In the genomic region with DNA sequence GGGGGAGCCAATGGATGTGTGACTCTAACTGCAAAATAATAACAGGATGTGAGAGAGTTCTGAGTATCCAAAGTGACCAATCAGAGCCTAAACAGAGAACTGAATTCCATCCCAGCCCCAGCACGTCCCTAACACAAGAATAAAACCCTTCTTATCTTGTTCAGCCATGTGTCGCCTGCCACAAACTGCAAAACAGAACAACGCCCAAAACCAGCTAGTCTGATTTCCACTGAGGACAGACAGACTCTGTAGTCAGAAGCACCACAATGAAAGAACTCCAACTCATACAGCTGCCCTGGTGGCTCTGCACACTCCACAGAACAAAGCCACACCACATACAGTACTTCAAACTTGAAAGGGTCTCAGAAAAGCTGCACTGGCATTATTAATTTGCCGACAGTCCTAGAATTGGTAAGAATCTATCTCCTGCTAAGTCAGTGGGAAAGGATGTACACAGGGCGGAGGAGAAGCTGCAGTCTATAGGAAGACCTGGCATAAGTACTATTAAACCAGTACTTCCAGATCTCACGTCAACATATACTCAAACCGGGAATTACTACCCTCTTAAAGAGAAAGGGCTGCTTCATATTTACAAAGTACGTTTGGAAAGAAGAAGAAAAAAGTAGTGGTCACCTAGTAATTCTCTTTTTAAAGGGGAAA, we compare ENCODE assay signal across 8 mouse cellular contexts. TPM values are rescaled to one million over a fixed set of nuclear protein-coding genes. Genes with fewer than 3 reads are reported as not detected.
DNase-seq lines count a peak whose midpoint lies in the region; ATAC-seq lines count a peak whose summit lies in the region.

No protein-coding gene starts in this region.

- H3K36me3 ChIP-seq in hindbrain, embryonic 13.5 days = no peaks in the 10 kb centered on the region
- no peaks in the 10 kb centered on the region for H3K36me3 ChIP-seq in hindbrain, embryonic 11.5 days (ENCODE audit: control insufficient read depth, insufficient read depth, low read length)
- H3K36me3 ChIP-seq in forebrain, embryonic 16.5 days (ENCODE audit: control insufficient read depth, insufficient read depth) = no peaks in the 10 kb centered on the region
- H3K36me3 ChIP-seq in liver, embryonic 11.5 days (ENCODE audit: control insufficient read depth, insufficient read depth, low read length) = no peaks in the 10 kb centered on the region
- no peaks in the 10 kb centered on the region for H3K36me3 ChIP-seq in neural tube, embryonic 15.5 days

- DNase-seq in hindbrain, embryonic 11.5 days (ENCODE audit: low spot score) = no peak
- DNase-seq in liver, embryonic 11.5 days (ENCODE audit: low spot score) = peak; percentile 46
- no peak for DNase-seq in T-cell, adult 2 months (ENCODE audit: low spot score)
- DNase-seq in urinary bladder, postnatal 36 days (ENCODE audit: low spot score in 2 of 2) = no peak
- DNase-seq in right cerebral cortex, postnatal 36 days (ENCODE audit: low spot score in 2 of 2) = no peak

- no peak overlapping the region for H3K4me3 ChIP-seq in hindbrain, embryonic 13.5 days
- no peak overlapping the region for H3K4me3 ChIP-seq in hindbrain, embryonic 11.5 days (ENCODE audit: low read depth, low read length)
- H3K4me3 ChIP-seq in forebrain, embryonic 16.5 days (replicated peaks; ENCODE audit: low read length) = no peak overlapping the region
- H3K4me3 ChIP-seq in liver, embryonic 11.5 days (ENCODE audit: low read depth, low read length) = peak overlapping the region; percentile 10; the same call in 1 of the 2 replicates
- H3K4me3 ChIP-seq in neural tube, embryonic 15.5 days (replicated peaks) = no peak overlapping the region

- 76% methylated on average over 8 of the region's 8 CpGs for WGBS in hindbrain, embryonic 13.5 days
- WGBS in hindbrain, embryonic 11.5 days = 81% methylated on average over 8 of the region's 8 CpGs
- whole genome bisulfite sequencing in forebrain, embryonic 16.5 days = 63% methylated on average over 8 of the region's 8 CpGs
- 42% methylated on average over 8 of the region's 8 CpGs for WGBS in liver, embryonic 11.5 days
- 76% methylated on average over 8 of the region's 8 CpGs for WGBS in neural tube, embryonic 15.5 days

- peaks cover 51% of the 10 kb centered on the region for H3K4me1 ChIP-seq in hindbrain, embryonic 13.5 days (replicated peaks)
- H3K4me1 ChIP-seq in hindbrain, embryonic 11.5 days (replicated peaks; ENCODE audit: control insufficient read depth, insufficient read depth, low read length) = peaks cover 6% of the 10 kb centered on the region; the same call in 1 of the 2 replicates
- H3K4me1 ChIP-seq in forebrain, embryonic 16.5 days (replicated peaks; ENCODE audit: control insufficient read depth, insufficient read depth, low read length) = peaks cover 38% of the 10 kb centered on the region
- peaks cover 19% of the 10 kb centered on the region for H3K4me1 ChIP-seq in liver, embryonic 11.5 days (replicated peaks; ENCODE audit: control insufficient read depth, insufficient read depth, low read length)
- peaks cover 49% of the 10 kb centered on the region for H3K4me1 ChIP-seq in neural tube, embryonic 15.5 days

- H3K9me3 ChIP-seq in hindbrain, embryonic 13.5 days = no peaks in the 10 kb centered on the region
- no peaks in the 10 kb centered on the region for H3K9me3 ChIP-seq in hindbrain, embryonic 11.5 days (ENCODE audit: control insufficient read depth, low read length)
- H3K9me3 ChIP-seq in forebrain, embryonic 16.5 days (ENCODE audit: control insufficient read depth, low read length) = no peaks in the 10 kb centered on the region
- no peaks in the 10 kb centered on the region for H3K9me3 ChIP-seq in liver, embryonic 11.5 days (ENCODE audit: control insufficient read depth, low read length)
- no peaks in the 10 kb centered on the region for H3K9me3 ChIP-seq in neural tube, embryonic 15.5 days (replicated peaks)

- no peaks in the 10 kb centered on the region for H3K27me3 ChIP-seq in hindbrain, embryonic 13.5 days
- H3K27me3 ChIP-seq in hindbrain, embryonic 11.5 days (ENCODE audit: control insufficient read depth, insufficient read depth, low read length) = no peaks in the 10 kb centered on the region
- no peaks in the 10 kb centered on the region for H3K27me3 ChIP-seq in forebrain, embryonic 16.5 days (replicated peaks; ENCODE audit: control insufficient read depth, insufficient read depth, low read length)
- H3K27me3 ChIP-seq in liver, embryonic 11.5 days (replicated peaks; ENCODE audit: control insufficient read depth, insufficient read depth, low read length) = no peaks in the 10 kb centered on the region; the same call in 1 of the 2 replicates
- H3K27me3 ChIP-seq in neural tube, embryonic 15.5 days (replicated peaks) = no peaks in the 10 kb centered on the region

- no peak overlapping the region for H3K27ac ChIP-seq in hindbrain, embryonic 13.5 days
- H3K27ac ChIP-seq in hindbrain, embryonic 11.5 days (ENCODE audit: low read depth, low read length) = no peak overlapping the region
- H3K27ac ChIP-seq in forebrain, embryonic 16.5 days (ENCODE audit: low read length) = no peak overlapping the region
- peak overlapping the region; percentile 82 for H3K27ac ChIP-seq in liver, embryonic 11.5 days (ENCODE audit: low read depth, low read length)
- H3K27ac ChIP-seq in neural tube, embryonic 15.5 days (replicated peaks) = no peak overlapping the region

- H3K4me2 ChIP-seq in hindbrain, embryonic 13.5 days = peak overlapping the region; percentile 91
- H3K4me2 ChIP-seq in hindbrain, embryonic 11.5 days (replicated peaks; ENCODE audit: low read depth, low read length) = no peak overlapping the region
- peak overlapping the region; percentile 33 for H3K4me2 ChIP-seq in forebrain, embryonic 16.5 days (ENCODE audit: low read length)
- peak overlapping the region; percentile 86 for H3K4me2 ChIP-seq in liver, embryonic 11.5 days
- H3K4me2 ChIP-seq in neural tube, embryonic 15.5 days = peak overlapping the region; percentile 89

- no peak overlapping the region for H3K9ac ChIP-seq in hindbrain, embryonic 13.5 days
- no peak overlapping the region for H3K9ac ChIP-seq in hindbrain, embryonic 11.5 days (ENCODE audit: low read depth, low read length)
- H3K9ac ChIP-seq in forebrain, embryonic 16.5 days (replicated peaks; ENCODE audit: low read depth, low read length) = no peak overlapping the region
- no peak overlapping the region for H3K9ac ChIP-seq in liver, embryonic 11.5 days (ENCODE audit: low read depth, low read length)
- no peak overlapping the region for H3K9ac ChIP-seq in neural tube, embryonic 15.5 days (replicated peaks)

- ATAC-seq in hindbrain, embryonic 13.5 days (ENCODE audit: low FRiP score) = no peak
- ATAC-seq in hindbrain, embryonic 11.5 days (ENCODE audit: low FRiP score) = no peak
- ATAC-seq in forebrain, embryonic 16.5 days = no peak
- peak; percentile 87 for ATAC-seq in liver, embryonic 11.5 days (replicated peaks; ENCODE audit: low FRiP score)
- ATAC-seq in neural tube, embryonic 15.5 days (ENCODE audit: low FRiP score) = no peak

RNA-seq across cellular contexts. Expression of gene Arhgef12, which starts 5.0 kb away (rescaled TPM):
- 19.8 and 23.6 TPM in 2 replicates for polyA plus RNA-seq in hindbrain, embryonic 13.5 days (2015; fragmentation: Nextera tagmentation; extraction: Ambion mirVana)
- 11.6 and 22.5 TPM in 2 replicates for polyA plus RNA-seq in hindbrain, embryonic 11.5 days (2014; fragmentation: Nextera tagmentation; extraction: Ambion mirVana)
- polyA plus RNA-seq in forebrain, embryonic 16.5 days (2015; fragmentation: Nextera tagmentation; extraction: Ambion mirVana) = 15.8 and 20.5 TPM in 2 replicates
- 5.7 and 7.0 TPM in 2 replicates for polyA plus RNA-seq in liver, embryonic 11.5 days (2014; fragmentation: Nextera tagmentation; extraction: Ambion mirVana)
- 19.9 and 23.2 TPM in 2 replicates for polyA plus RNA-seq in neural tube, embryonic 15.5 days (2015; fragmentation: Nextera tagmentation; extraction: Ambion mirVana)

RNA-seq across cellular contexts. Expression of gene Tmem136, which starts 14.3 kb away (rescaled TPM):
- 11.0 and 11.5 TPM in 2 replicates for polyA plus RNA-seq in hindbrain, embryonic 13.5 days (2015; fragmentation: Nextera tagmentation; extraction: Ambion mirVana)
- polyA plus RNA-seq in hindbrain, embryonic 11.5 days (2014; fragmentation: Nextera tagmentation; extraction: Ambion mirVana) = 16.9 and 19.2 TPM in 2 replicates
- 10.5 and 12.6 TPM in 2 replicates for polyA plus RNA-seq in forebrain, embryonic 16.5 days (2015; fragmentation: Nextera tagmentation; extraction: Ambion mirVana)
- polyA plus RNA-seq in liver, embryonic 11.5 days (2014; fragmentation: Nextera tagmentation; extraction: Ambion mirVana) = 3.5 and 3.7 TPM in 2 replicates
- polyA plus RNA-seq in neural tube, embryonic 15.5 days (2015; fragmentation: Nextera tagmentation; extraction: Ambion mirVana) = 9.3 and 11.0 TPM in 2 replicates
